Mouse (Mus musculus): ENCODE measurements around the gene Dip2a. TPM values are rescaled to one million over a fixed set of nuclear protein-coding genes. Genes with fewer than 3 reads are reported as not detected.

The Dip2a gene
- total RNA-seq (2021) = 1 to 10 TPM; 4.7 to 5.5 TPM
- long read RNA-seq, experiment 1 = 0 reads
- long read RNA-seq, experiment 2, partial matches to known transcripts = 1 of 1 reads
- long read RNA-seq, experiment 2, other reads (novel, unspliced or antisense) = 0 of 1 reads

- peak; percentile 93 for DNase-seq
These were observed at the start of gene Dip2a for GRCm38 (mm10) chr10:76344711-76345539. TSS of gene Dip2a (minus strand) at chr10:76345291.

GRCm38 (mm10) chr10:76392596-76392995 is 47.5 kb upstream of the Dip2a start:
- DNase-seq = peak; percentile 67

GRCm38 (mm10) chr10:76391786-76392185 is 46.7 kb upstream of the Dip2a start:
- no peak for DNase-seq

- no peak for DNase-seq
These were observed 46.1 kb upstream of the Dip2a start for GRCm38 (mm10) chr10:76391166-76391565.

GRCm38 (mm10) chr10:76374981-76375380 is 29.9 kb upstream of the Dip2a start:
- DNase-seq = no peak

- DNase-seq = no peak
These were observed 26.6 kb upstream of the Dip2a start for GRCm38 (mm10) chr10:76371736-76372135.

GRCm38 (mm10) chr10:76368766-76369165 is 23.7 kb upstream of the Dip2a start:
- no peak for DNase-seq

- no peak for DNase-seq
These were observed 18.1 kb upstream of the Dip2a start for GRCm38 (mm10) chr10:76363233-76363632.

- DNase-seq = no peak
These were observed 13.4 kb upstream of the Dip2a start for GRCm38 (mm10) chr10:76358468-76358867.

GRCm38 (mm10) chr10:76357286-76357875 is 12.3 kb upstream of the Dip2a start:
- DNase-seq = peak; percentile 53

- no peak for DNase-seq
These were observed 9.9 kb upstream of the Dip2a start for GRCm38 (mm10) chr10:76354974-76355373.

- DNase-seq = no peak
These were observed 8.9 kb upstream of the Dip2a start for GRCm38 (mm10) chr10:76353986-76354385.

- DNase-seq = no peak
These were observed 6.9 kb upstream of the Dip2a start for GRCm38 (mm10) chr10:76351953-76352352.

GRCm38 (mm10) chr10:76346589-76346988 is 1.5 kb upstream of the Dip2a start:
- DNase-seq = no peak

- DNase-seq = no peak
These were observed 976 bp upstream of the Dip2a start for GRCm38 (mm10) chr10:76346043-76346491.

- DNase-seq = no peak
These were observed 430 bp upstream of the Dip2a start for GRCm38 (mm10) chr10:76345540-76345902.

- DNase-seq = no peak
These were observed 10.7 kb downstream of the Dip2a start for GRCm38 (mm10) chr10:76334350-76334749.

GRCm38 (mm10) chr10:76332040-76332439 is 13.1 kb downstream of the Dip2a start:
- no peak for DNase-seq

GRCm38 (mm10) chr10:76329093-76329492 is 16.0 kb downstream of the Dip2a start:
- no peak for DNase-seq

GRCm38 (mm10) chr10:76328574-76328973 is 16.5 kb downstream of the Dip2a start:
- no peak for DNase-seq

GRCm38 (mm10) chr10:76326304-76327006 is 18.6 kb downstream of the Dip2a start:
- DNase-seq = no peak

- no peak for DNase-seq
These were observed 27.5 kb downstream of the Dip2a start for GRCm38 (mm10) chr10:76317623-76318022.

- no peak for DNase-seq
These were observed 28.9 kb downstream of the Dip2a start for GRCm38 (mm10) chr10:76316194-76316593.

All from gastrocnemius, postnatal 25 days (tissue).